Mouse (Mus musculus) urinary bladder, postnatal 14 days (tissue): ENCODE data around the gene Pkib.
A peak's percentile ranks its signal among the peaks of the same experiment; 100 is the strongest.

Source experiments
- DNase-seq: peaks from one replicate; pipeline ENCODE4 v3.0.0; 2021; ENCODE audit warnings: low spot score

Gene Pkib

GRCm38 (mm10) chr10:57740733-57741132, 109.0 kb downstream of the Pkib start:
- DNase-seq = no peak

DNA sequence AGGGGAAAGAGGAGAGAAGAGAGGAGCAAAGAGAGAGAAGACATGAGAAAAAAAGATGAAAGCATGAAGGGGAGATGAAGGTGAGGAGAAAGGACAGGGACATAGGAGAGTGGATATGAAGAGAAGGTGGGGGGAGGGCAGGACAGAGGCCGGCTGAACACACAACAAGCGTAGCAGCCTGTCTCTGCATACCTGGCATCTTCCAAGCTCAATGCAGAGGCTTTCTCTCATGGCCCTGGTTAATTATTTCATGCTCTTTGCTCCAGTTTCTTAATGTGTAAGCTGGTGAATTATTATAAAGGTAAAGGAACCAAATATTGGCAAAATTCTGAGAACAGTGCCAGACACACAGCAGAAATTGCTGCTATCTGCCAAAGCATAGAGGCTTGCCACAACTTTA, 109.6 kb downstream of the Pkib start:
- no peak for DNase-seq

GRCm38 (mm10) chr10:57743045-57743444, 111.3 kb downstream of the Pkib start:
- no peak for DNase-seq

DNA sequence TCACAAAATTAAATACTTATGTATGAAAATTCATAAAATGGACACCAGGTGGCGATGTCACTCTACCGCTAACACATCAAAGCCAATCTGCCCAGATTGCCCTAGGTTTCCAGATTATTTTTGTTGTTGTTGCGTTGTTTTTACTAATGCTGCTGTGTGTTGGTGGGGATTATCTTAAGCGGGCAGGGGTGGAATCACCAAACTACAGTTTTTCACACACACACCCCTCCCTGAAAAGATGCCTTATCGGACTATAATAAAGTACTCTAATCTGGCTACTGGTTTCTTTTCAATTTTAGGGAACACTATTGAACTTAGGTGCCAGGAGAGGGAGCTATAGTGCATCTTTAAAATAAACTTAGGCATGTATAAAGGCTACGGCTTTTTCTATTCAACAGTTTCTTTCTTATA, 111.8 kb downstream of the Pkib start:
- no peak for DNase-seq

- no peak for DNase-seq
Measured at GRCm38 (mm10) chr10:57744128-57744765, 112.5 kb downstream of the Pkib start.

DNA sequence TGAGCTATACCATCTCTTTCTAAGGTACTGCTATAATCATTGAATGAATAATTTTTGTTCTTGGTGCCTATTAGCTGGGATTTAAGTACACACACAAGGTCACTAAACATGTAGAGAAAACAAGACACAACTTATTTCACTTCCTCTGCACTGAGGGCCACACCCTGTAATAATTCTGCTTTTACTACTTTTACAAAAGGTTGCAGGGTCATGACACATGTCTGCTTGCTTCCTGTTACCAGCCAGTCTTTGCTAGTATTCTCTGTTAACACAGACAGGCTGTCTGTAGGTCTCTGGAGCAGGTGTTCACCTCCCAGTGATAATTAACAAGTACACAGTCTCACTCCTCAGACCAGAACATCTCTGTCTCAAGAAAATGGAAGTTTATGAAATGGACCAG, 113.7 kb downstream of the Pkib start:
- DNase-seq = no peak

GRCm38 (mm10) chr10:57747127-57747526, 115.3 kb downstream of the Pkib start:
- peak; percentile 41 for DNase-seq

GRCm38 (mm10) chr10:57753343-57753742, 121.6 kb downstream of the Pkib start:
- DNase-seq = no peak

GRCm38 (mm10) chr10:57755201-57755736, 123.5 kb downstream of the Pkib start:
- no peak for DNase-seq

DNA sequence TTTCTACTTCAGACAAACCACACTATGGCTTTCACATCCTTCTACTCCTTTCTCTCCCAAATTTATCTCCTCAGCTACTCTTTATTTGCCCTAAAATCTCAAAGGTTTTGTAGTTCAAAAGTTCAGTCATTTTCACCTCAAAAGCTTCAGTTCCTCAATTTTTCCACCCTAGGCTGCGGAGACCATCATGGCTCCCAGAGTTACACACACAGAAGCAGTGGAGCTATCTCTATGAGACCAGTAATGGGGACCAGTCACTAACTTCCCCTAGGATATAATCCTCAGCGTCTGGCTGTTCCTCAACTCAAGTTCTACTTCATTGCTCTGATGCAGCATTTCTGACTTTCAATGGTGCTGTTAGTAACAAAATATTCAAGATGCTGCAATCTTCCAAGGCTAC, 127.2 kb downstream of the Pkib start:
- no peak for DNase-seq

- no peak for DNase-seq
Measured at GRCm38 (mm10) chr10:57760694-57761093, 128.9 kb downstream of the Pkib start.

DNA sequence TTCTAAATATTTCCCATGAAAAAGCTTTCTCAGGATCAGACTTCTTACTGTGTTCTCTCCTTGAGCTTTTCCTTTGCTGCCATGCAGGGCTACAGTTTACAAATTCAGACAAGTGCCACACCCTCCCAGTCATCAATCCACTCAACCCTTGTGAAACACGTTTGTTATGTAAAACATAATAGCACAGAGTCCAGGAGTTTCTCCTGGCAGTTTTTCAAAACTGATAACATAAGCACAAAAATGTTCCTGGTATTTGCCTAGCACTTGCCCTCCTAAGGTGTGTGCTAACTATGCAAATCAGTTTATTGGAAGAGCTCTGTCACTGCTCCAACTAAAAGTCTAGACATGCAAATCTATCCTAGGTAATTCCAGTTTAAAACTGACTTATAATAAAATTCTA, 131.3 kb downstream of the Pkib start:
- peak; percentile 3 for DNase-seq

DNA sequence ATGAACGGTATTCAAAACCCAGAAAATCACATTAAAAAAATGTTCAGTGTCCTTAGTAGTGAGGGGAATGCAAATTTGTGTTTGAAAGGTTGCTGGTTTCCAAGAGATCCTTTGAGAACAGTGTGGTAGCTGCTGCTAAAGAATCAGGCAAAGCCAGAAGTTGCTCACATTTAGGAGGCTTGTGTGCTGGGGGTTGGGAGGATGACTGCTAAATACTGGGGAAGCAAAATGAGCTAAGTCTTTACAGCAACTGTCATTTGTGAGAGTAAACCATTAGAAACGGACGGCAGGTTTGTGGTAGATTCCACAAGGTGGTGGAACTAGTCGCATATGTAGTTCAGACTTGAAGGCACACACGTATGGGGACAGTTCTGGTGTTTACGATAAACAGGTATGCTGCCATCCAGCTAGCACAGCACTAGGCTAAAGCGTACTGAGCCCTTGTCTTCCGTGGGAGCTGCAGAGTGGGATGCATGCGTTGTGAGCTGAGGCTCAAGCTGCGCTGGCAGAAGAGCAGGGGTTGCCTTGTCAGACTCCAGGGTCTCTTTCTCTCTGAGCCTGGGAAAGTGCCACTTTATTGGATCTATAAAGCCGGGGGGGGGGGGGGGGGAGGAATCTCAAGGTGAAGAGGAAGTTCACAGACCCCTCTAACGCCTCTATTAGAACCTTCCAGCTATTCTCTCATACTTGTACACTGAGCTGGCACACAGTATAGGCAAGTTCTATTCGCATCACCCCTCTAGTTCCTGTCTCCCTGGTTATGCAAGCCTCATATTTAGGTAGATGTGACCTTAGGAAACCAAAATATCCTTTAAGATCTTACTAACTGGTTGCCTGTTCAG, 151.7 kb downstream of the Pkib start:
- DNase-seq = no peak

DNA sequence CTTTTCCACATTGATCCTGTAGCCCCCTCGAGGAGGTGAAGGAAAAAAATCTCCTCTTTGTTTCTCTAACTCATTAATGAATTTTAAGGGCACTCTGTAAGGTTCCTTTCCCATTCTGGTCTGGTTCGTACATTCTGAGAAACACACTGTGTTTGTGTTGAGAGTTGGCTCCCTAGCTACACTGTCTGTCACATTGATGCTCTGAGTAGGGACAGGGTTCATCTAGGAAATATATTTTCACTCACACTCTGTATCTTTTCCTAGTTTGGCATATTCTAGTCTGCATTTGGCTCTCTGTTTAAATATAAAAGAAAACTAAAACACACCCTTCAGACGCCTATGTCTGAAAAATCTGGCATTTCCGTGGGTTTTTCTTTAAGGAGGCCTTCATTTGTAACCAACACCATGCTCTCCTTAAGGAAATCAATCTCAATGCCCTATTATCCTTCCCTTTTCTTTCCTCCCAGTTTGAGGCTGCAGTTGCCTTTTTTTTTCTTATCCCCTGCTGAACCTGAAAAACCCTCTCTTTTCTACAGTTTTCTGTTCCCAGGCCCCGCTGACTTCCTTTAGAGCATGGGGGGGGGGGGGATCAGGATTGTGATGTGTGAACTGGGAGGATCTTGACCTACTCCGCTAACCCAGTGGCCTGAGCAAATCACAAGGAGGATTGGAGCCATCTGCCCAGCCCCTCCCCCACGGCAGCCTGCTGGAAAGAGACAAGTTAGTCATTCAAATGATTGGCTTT, 152.5 kb downstream of the Pkib start:
- peak; percentile 56 for DNase-seq

- DNase-seq = no peak
Measured at GRCm38 (mm10) chr10:57784876-57785150, 153.0 kb downstream of the Pkib start, which contains the start of gene Fabp7. Gene Fabp7, plus strand, starts transcription at chr10:57784881.

GRCm38 (mm10) chr10:57785552-57785951, 153.8 kb downstream of the Pkib start:
- DNase-seq = no peak
